Mouse (Mus musculus) kidney, adult 2 months (tissue): ENCODE results near the gene Usb1.

Source experiments
- CTCF ChIP-seq: fragments of 200-500 bp; conservative IDR thresholded peaks from 2 replicates; pipeline ENCODE4 v1.5.1; 2011; ENCODE audit warnings: low read depth, mild to moderate bottlenecking, control low read depth, low read length, moderate library complexity, mixed read lengths; ENCODE audit not compliant: insufficient read depth, insufficient read length
- POLR2A ChIP-seq: fragments of 200-500 bp; IDR thresholded peaks from one replicate; pipeline ENCODE4 v1.6.1; 2011; ENCODE audit warnings: low read depth, low read length, control low read depth

GRCm38 (mm10) chr8:95361016-95361341 is 28.9 kb downstream of the Usb1 start:
- TF ChIP-seq CTCF: no peak
- TF ChIP-seq POLR2A: no peak
